Mouse (Mus musculus): ENCODE results near the gene Ly6g6f. TPM values are rescaled to one million over a fixed set of nuclear protein-coding genes. Genes with fewer than 3 reads are reported as not detected.
"Not testable (repeated sequence)": the region's sequence is repeated elsewhere in the genome, so short reads cannot be mapped to it uniquely, and the experiment has no call there.

Gene Ly6g6f
- polyA plus RNA-seq, 1 experiment from 2014 or later: 5.1 TPM

- 94% methylated on average over 1 of the region's 1 CpGs for WGBS (ENCODE audit: insufficient replicate concordance)
- H3K9ac ChIP-seq: no peak overlapping the region
- H3K27me3 ChIP-seq: no peaks in the 10 kb centered on the region
- peak overlapping the region; percentile 90 for H3K4me2 ChIP-seq
- H3K27ac ChIP-seq (replicated peaks): peak overlapping the region; percentile 91
- ATAC-seq (ENCODE audit: insufficient read depth): no peak
- no peaks in the 10 kb centered on the region for H3K9me3 ChIP-seq (replicated peaks)
- H3K4me3 ChIP-seq (replicated peaks): peak overlapping the region; percentile 70; the same call in 1 of the 2 replicates
- H3K36me3 ChIP-seq (replicated peaks): peaks cover 38% of the 10 kb centered on the region
- peaks cover 70% of the 10 kb centered on the region for H3K4me1 ChIP-seq (replicated peaks)
These were observed 39.7 kb upstream of the Ly6g6f start for GRCm38 (mm10) chr17:35125081-35125480.

GRCm38 (mm10) chr17:35124261-35124896 lies 39.0 kb upstream of the Ly6g6f start:
- H3K27ac ChIP-seq (replicated peaks); H3K9me3 ChIP-seq (replicated peaks); H3K27me3 ChIP-seq; ATAC-seq (ENCODE audit: insufficient read depth); H3K9ac ChIP-seq; H3K4me2 ChIP-seq; H3K4me3 ChIP-seq (replicated peaks): not testable (repeated sequence)
- peaks cover 70% of the 10 kb centered on the region for H3K4me1 ChIP-seq (replicated peaks)
- H3K36me3 ChIP-seq (replicated peaks): peaks cover 37% of the 10 kb centered on the region
- WGBS (ENCODE audit: insufficient replicate concordance): 83% methylated on average over 12 of the region's 12 CpGs

GRCm38 (mm10) chr17:35123287-35123686 lies 37.9 kb upstream of the Ly6g6f start:
- not testable (repeated sequence) for ATAC-seq (ENCODE audit: insufficient read depth)
- H3K36me3 ChIP-seq (replicated peaks): peaks cover 37% of the 10 kb centered on the region

GRCm38 (mm10) chr17:35121871-35122303 lies 36.5 kb upstream of the Ly6g6f start, which contains the start of gene Csnk2b:
TSS of gene Csnk2b (minus strand) at chr17:35122053.
- no peak for ATAC-seq (ENCODE audit: insufficient read depth)
- peaks cover 49% of the 10 kb centered on the region for H3K36me3 ChIP-seq (replicated peaks)
- peak within 1 kb of the TSS; percentile 88 for H3K4me3 ChIP-seq (replicated peaks)
- H3K4me1 ChIP-seq (replicated peaks): peaks cover 50% of the 10 kb centered on the region
- H3K9ac ChIP-seq: peak within 1 kb of the TSS; percentile 94
- peak within 1 kb of the TSS; percentile 92 for H3K27ac ChIP-seq (replicated peaks)
- under 1% methylated on average over 19 of the region's 19 CpGs for WGBS (ENCODE audit: insufficient replicate concordance)
- H3K27me3 ChIP-seq: no peaks in the 10 kb centered on the region
- H3K4me2 ChIP-seq: peak within 1 kb of the TSS; percentile 95
- H3K9me3 ChIP-seq (replicated peaks): no peaks in the 10 kb centered on the region

More at GRCm38 (mm10) chr17:35123287-35123686, 37.9 kb upstream of the Ly6g6f start:
- H3K4me2 ChIP-seq; H3K27me3 ChIP-seq; H3K27ac ChIP-seq (replicated peaks); H3K9ac ChIP-seq; H3K9me3 ChIP-seq (replicated peaks); H3K4me3 ChIP-seq (replicated peaks): not testable (repeated sequence)
- H3K4me1 ChIP-seq (replicated peaks): peaks cover 62% of the 10 kb centered on the region
- WGBS (ENCODE audit: insufficient replicate concordance): 86% methylated on average over 9 of the region's 9 CpGs

GRCm38 (mm10) chr17:35121143-35121799 lies 35.9 kb upstream of the Ly6g6f start, which contains the start of gene Gpank1:
TSS of gene Gpank1 (plus strand) at chr17:35121455.
- H3K27ac ChIP-seq (replicated peaks): peak within 1 kb of the TSS; percentile 92
- H3K27me3 ChIP-seq: no peaks in the 10 kb centered on the region
- H3K4me1 ChIP-seq (replicated peaks): peaks cover 44% of the 10 kb centered on the region
- H3K36me3 ChIP-seq (replicated peaks): peaks cover 55% of the 10 kb centered on the region
- H3K9ac ChIP-seq: peak within 1 kb of the TSS; percentile 94
- peak; percentile 93 for ATAC-seq (ENCODE audit: insufficient read depth)
- H3K9me3 ChIP-seq (replicated peaks): no peaks in the 10 kb centered on the region
- H3K4me3 ChIP-seq (replicated peaks): peak within 1 kb of the TSS; percentile 88
- peak within 1 kb of the TSS; percentile 95 for H3K4me2 ChIP-seq
- under 1% methylated on average over 50 of the region's 50 CpGs for WGBS (ENCODE audit: insufficient replicate concordance)

GRCm38 (mm10) chr17:35120745-35121142 lies 35.3 kb upstream of the Ly6g6f start:
- peak overlapping the region; percentile 95 for H3K4me2 ChIP-seq
- H3K4me3 ChIP-seq (replicated peaks): peak overlapping the region; percentile 88
- peaks cover 60% of the 10 kb centered on the region for H3K36me3 ChIP-seq (replicated peaks)
- H3K27ac ChIP-seq (replicated peaks): peak overlapping the region; percentile 74
- under 1% methylated on average over 33 of the region's 33 CpGs for WGBS (ENCODE audit: insufficient replicate concordance)
- H3K4me1 ChIP-seq (replicated peaks): peaks cover 39% of the 10 kb centered on the region
- H3K9me3 ChIP-seq (replicated peaks): no peaks in the 10 kb centered on the region
- ATAC-seq (ENCODE audit: insufficient read depth): peak; percentile 6; the same call in 1 of the 2 replicates
- no peaks in the 10 kb centered on the region for H3K27me3 ChIP-seq
- H3K9ac ChIP-seq: peak overlapping the region; percentile 94

GRCm38 (mm10) chr17:35115046-35116019 lies 29.9 kb upstream of the Ly6g6f start, which contains the start of gene Ly6g5b:
TSS of gene Ly6g5b (minus strand) at chr17:35115428.
- H3K27me3 ChIP-seq: 0 out of 2 replicates have a peak, but pooled peaks cover 4% of the 10 kb centered on the region
- H3K9ac ChIP-seq: no peak within 1 kb of the TSS
- no peak within 1 kb of the TSS for H3K4me2 ChIP-seq
- H3K9me3 ChIP-seq (replicated peaks): no peaks in the 10 kb centered on the region
- ATAC-seq (ENCODE audit: insufficient read depth): no peak
- 0 out of 2 replicates have a peak within 1 kb of the TSS, but pooled peaks have one; percentile 1 for H3K27ac ChIP-seq (replicated peaks)
- H3K36me3 ChIP-seq (replicated peaks): peaks cover 59% of the 10 kb centered on the region
- H3K4me1 ChIP-seq (replicated peaks): peaks cover 11% of the 10 kb centered on the region
- no peak within 1 kb of the TSS for H3K4me3 ChIP-seq (replicated peaks)
- 70% methylated on average over 8 of the region's 8 CpGs for WGBS (ENCODE audit: insufficient replicate concordance)

- peaks cover 3% of the 10 kb centered on the region; the same call in 1 of the 2 replicates for H3K4me1 ChIP-seq (replicated peaks)
- ATAC-seq (ENCODE audit: insufficient read depth): no peak
- WGBS (ENCODE audit: insufficient replicate concordance): 65% methylated on average over 9 of the region's 9 CpGs
- no peak overlapping the region for H3K27ac ChIP-seq (replicated peaks)
- H3K9ac ChIP-seq: no peak overlapping the region
- H3K36me3 ChIP-seq (replicated peaks): peaks cover 28% of the 10 kb centered on the region
- no peak overlapping the region for H3K4me3 ChIP-seq (replicated peaks)
- H3K4me2 ChIP-seq: no peak overlapping the region
- 0 out of 2 replicates have a peak, but pooled peaks cover 4% of the 10 kb centered on the region for H3K27me3 ChIP-seq
- H3K9me3 ChIP-seq (replicated peaks): no peaks in the 10 kb centered on the region
These were observed 26.4 kb upstream of the Ly6g6f start for GRCm38 (mm10) chr17:35111774-35112173.

GRCm38 (mm10) chr17:35108097-35108496 lies 22.7 kb upstream of the Ly6g6f start, which contains the start of gene Ly6g5c:
TSS of gene Ly6g5c (plus strand) at chr17:35108279.
- no peak within 1 kb of the TSS for H3K27ac ChIP-seq (replicated peaks)
- no peak for ATAC-seq (ENCODE audit: insufficient read depth)
- WGBS (ENCODE audit: insufficient replicate concordance): 77% methylated on average over 6 of the region's 6 CpGs

GRCm38 (mm10) chr17:35106522-35106921 lies 21.1 kb upstream of the Ly6g6f start:
- 0 out of 2 replicates have a peak, but pooled peaks cover 4% of the 10 kb centered on the region for H3K27me3 ChIP-seq
- H3K9ac ChIP-seq: no peak overlapping the region
- no peak for ATAC-seq (ENCODE audit: insufficient read depth)
- H3K27ac ChIP-seq (replicated peaks): no peak overlapping the region
- peaks cover 47% of the 10 kb centered on the region for H3K4me1 ChIP-seq (replicated peaks)
- no peak overlapping the region for H3K4me2 ChIP-seq
- no peak overlapping the region for H3K4me3 ChIP-seq (replicated peaks)
- H3K36me3 ChIP-seq (replicated peaks): peaks cover 20% of the 10 kb centered on the region
- no peaks in the 10 kb centered on the region for H3K9me3 ChIP-seq (replicated peaks)
- 56% methylated on average over 3 of the region's 3 CpGs for WGBS (ENCODE audit: insufficient replicate concordance)

More at GRCm38 (mm10) chr17:35108097-35108496, 22.7 kb upstream of the Ly6g6f start, which contains the start of gene Ly6g5c:
- Histone ChIP-seq H3K4me1 (replicated peaks) (peaks cover 33% of the 10 kb centered on the region), H3K4me2 (no peak within 1 kb of the TSS), H3K27me3 (0 out of 2 replicates have a peak, but pooled peaks cover 4% of the 10 kb centered on the region), H3K36me3 (replicated peaks) (peaks cover 4% of the 10 kb centered on the region; the same call in 1 of the 2 replicates), H3K4me3 (replicated peaks) (no peak within 1 kb of the TSS), H3K9ac (no peak within 1 kb of the TSS), H3K9me3 (replicated peaks) (no peaks in the 10 kb centered on the region)
